Mouse (Mus musculus) embryonic facial prominence, embryonic 15.5 days (tissue): Measurements from ENCODE around the gene Cmtm7. TPM values are rescaled to one million over a fixed set of nuclear protein-coding genes. Genes with fewer than 3 reads are reported as not detected.

ENCODE experiments used
- ATAC-seq: fragments of 200-750 bp; cut with Nextera tagmentation; 2 replicates; pipeline ENCODE4 v1.8.0; 2017; ENCODE audit warnings: low read depth, moderate TSS enrichment; ENCODE audit not compliant: insufficient number of reproducible peaks, low FRiP score, low TSS enrichment
- H3K27ac ChIP-seq: fragments of 300-500 bp; sonication (generic); replicated peaks from 2 replicates; pipeline ENCODE4 v1.5.1; 2015; ENCODE audit warnings: mild to moderate bottlenecking, inconsistent platforms
- H3K27me3 ChIP-seq: fragments of 300-500 bp; sonication (generic); 2 replicates; pipeline ENCODE4 v1.6.1; 2015; ENCODE audit warnings: inconsistent platforms
- H3K36me3 ChIP-seq: fragments of 300-500 bp; sonication (generic); 2 replicates; pipeline ENCODE4 v1.6.1; 2015; ENCODE audit warnings: mild to moderate bottlenecking, inconsistent platforms
- H3K4me1 ChIP-seq: fragments of 300-500 bp; sonication (generic); 2 replicates; pipeline ENCODE4 v1.6.1; 2015; ENCODE audit warnings: inconsistent platforms
- H3K4me2 ChIP-seq: fragments of 300-500 bp; sonication (generic); replicated peaks from 2 replicates; pipeline ENCODE4 v1.6.1; 2015; ENCODE audit warnings: mild to moderate bottlenecking, inconsistent platforms
- H3K4me3 ChIP-seq: fragments of 300-500 bp; sonication (generic); replicated peaks from 2 replicates; pipeline ENCODE4 v1.5.1; 2015; ENCODE audit warnings: mild to moderate bottlenecking, inconsistent platforms
- H3K9ac ChIP-seq: fragments of 300-500 bp; sonication (generic); 2 replicates; pipeline ENCODE4 v1.6.1; 2015; ENCODE audit warnings: inconsistent platforms
- H3K9me3 ChIP-seq: fragments of 300-500 bp; sonication (generic); replicated peaks from 2 replicates; pipeline ENCODE4 v1.6.1; 2016; ENCODE audit warnings: inconsistent platforms
- WGBS: fragments of 180-500 bp; shearing (Covaris S2); methylation state at CpG from one replicate; pipeline ENCODE4 v1.1.7; 2015; 5-methylcytosine and 5-hydroxymethylcytosine counted together
- polyA plus RNA-seq: library from polyadenylated mRNA; unstranded; fragments of >200 nt; fragmentation: Nextera tagmentation; extraction: Ambion mirVana; gene quantifications from 2 replicates; pipeline ENCODE4 v1.2.1, GENCODE M21; 2015

Cmtm7 gene
- polyA plus RNA-seq = 121 and 126 TPM in 2 replicates

DNA sequence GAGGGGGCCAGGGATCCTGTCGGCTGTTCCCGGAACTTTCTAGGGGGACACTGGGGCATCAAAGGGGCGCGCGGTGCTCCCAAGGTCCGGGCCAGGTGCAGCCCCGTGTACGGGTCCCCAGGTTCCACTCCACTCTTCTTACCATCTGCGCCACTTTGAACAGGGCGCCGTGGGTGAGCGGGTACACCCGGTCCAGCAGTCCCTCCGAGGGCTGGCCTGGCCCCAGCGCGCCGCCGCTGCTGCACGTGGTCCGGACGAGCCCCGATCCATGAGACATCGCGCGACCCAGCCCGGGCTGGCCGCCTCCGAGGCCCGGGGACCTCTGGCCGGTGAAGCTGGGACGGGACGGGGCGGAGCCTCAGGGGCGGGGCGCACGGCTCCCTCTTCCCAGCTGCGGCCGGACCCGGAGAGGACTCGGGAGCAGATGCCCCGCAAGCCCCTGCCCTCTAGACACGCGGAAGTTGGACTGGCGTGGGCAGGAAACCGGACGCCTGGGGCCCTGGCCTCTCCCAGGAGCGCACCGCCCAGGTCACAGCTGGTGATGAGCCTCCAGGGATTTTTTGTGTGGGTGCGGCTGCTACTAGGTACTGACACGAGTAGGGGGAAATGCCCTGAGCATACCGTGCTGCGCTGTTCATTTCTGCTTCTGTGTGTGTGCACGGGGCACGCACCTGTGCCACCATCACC, at the start of gene Cmtm7:
Cmtm7 (minus strand) TSS at position 331 of the 687 bp plus-strand sequence.
- Histone ChIP-seq H3K4me2 (peak within 1 kb of the TSS; percentile 86), H3K4me1 (peaks cover 21% of the 10 kb centered on the region), H3K36me3 (no peaks in the 10 kb centered on the region), H3K4me3 (peak within 1 kb of the TSS; percentile 75), H3K9ac (peak within 1 kb of the TSS; percentile 73), H3K9me3 (no peaks in the 10 kb centered on the region), H3K27ac (peak within 1 kb of the TSS; percentile 90), H3K27me3 (no peaks in the 10 kb centered on the region)
- under 1% methylated on average over 52 of the region's 54 CpGs for WGBS
- peak; percentile 86 for ATAC-seq

DNA sequence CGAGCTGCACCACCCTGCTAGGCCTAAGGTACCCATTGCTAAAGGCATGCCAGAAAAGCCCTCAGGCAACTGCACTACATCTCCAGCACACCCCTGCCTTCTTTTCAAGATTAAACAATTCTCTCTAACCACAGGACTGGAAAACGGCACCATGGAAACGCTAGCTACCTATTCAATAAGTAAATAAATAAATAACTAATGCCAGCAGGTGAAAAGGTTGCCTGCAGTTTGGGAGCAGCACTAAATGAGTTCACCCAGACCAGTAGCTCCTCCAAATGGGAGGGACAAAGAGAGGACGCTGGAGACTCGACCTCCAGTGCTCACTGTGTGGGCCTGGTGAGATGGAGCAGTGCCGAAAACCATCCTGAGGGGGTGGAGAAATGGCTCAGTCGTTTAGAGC, 48.7 kb upstream of the Cmtm7 start:
- Histone ChIP-seq H3K27me3 (no peaks in the 10 kb centered on the region), H3K4me2 (no peak overlapping the region), H3K36me3 (no peaks in the 10 kb centered on the region), H3K4me1 (no peaks in the 10 kb centered on the region), H3K4me3 (no peak overlapping the region), H3K9me3 (no peaks in the 10 kb centered on the region), H3K27ac (no peak overlapping the region), H3K9ac (no peak overlapping the region)
- ATAC-seq = no peak
- 35% methylated on average over 7 of the region's 7 CpGs for WGBS

DNA sequence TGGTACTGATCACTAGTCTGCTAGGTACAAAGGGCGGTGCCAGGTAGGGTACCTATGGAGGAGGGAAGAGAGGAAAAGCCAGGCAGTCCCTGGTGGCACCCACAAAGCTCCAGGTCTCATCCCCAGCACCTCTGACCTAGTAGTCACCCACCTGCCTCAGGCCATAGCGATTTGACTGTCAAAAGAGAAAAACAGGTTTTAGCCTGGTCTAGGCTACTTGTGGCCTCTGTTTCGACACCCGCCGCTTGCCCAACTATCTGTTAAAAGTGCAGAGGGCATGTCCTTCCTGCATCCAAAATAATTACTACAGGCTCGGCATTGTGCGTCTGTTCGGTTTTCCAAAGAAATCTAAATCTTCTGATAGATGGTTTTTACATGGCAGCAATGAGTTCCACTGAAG, 48.0 kb upstream of the Cmtm7 start:
- no peak for ATAC-seq
- no peak overlapping the region for H3K4me3 ChIP-seq
- no peaks in the 10 kb centered on the region for H3K36me3 ChIP-seq
- H3K27ac ChIP-seq = no peak overlapping the region
- 78% methylated on average over 8 of the region's 8 CpGs for WGBS
- H3K4me1 ChIP-seq = no peaks in the 10 kb centered on the region
- no peak overlapping the region for H3K9ac ChIP-seq
- H3K27me3 ChIP-seq = no peaks in the 10 kb centered on the region
- no peaks in the 10 kb centered on the region for H3K9me3 ChIP-seq
- no peak overlapping the region for H3K4me2 ChIP-seq

DNA sequence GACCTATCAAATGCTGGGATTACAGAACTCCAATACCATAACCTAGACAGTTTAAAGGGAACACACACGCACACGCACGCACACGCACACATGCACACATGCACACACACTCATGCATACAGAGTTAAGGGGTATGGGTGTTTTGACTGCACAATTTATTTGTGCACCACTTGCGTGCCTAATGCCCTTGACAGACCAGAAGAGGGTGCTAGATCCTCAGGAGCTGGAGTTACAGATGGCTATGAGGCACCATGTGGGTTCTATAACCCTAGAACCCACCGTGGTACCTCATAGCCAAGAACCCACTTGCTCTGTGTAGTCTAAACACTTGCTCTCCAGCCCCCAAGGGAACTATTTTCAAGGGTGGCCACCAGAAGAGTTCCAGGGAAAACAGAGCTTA, 46.7 kb upstream of the Cmtm7 start:
- Histone ChIP-seq H3K9ac (no peak overlapping the region), H3K36me3 (no peaks in the 10 kb centered on the region), H3K4me2 (no peak overlapping the region), H3K4me1 (no peaks in the 10 kb centered on the region), H3K27me3 (no peaks in the 10 kb centered on the region), H3K4me3 (no peak overlapping the region), H3K9me3 (no peaks in the 10 kb centered on the region), H3K27ac (no peak overlapping the region)
- WGBS = 95% methylated on average over 6 of the region's 6 CpGs
- ATAC-seq = no peak

DNA sequence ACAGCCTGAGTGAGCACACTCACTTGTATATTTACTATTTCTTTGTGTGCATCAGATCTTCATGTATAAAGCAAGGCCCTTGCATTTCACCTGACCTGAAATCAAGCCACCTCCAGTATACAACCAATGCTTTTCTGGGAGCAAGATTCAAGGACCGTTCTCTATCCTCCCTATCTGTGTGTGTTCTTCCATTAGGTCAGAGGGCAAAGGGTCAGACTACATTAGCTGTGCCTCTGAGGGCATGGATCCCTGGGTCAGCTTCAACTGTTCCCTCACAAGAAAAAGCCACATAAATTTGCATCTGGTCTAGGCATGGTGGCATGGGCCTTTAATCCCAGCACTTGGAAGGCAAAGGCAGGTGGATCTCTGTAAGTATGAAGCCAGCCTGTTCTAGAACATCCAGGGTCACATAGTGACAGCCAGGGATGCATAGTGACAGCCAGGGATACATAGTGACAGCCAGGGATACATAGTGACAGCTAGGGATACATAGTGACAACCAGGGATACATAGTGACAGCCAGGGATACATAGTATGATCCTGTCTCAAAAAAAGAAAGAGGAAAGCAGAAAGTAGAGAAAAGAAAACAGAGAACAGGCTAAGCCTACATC, 45.7 kb upstream of the Cmtm7 start:
- Histone ChIP-seq H3K9me3 (no peaks in the 10 kb centered on the region), H3K27ac (no peak overlapping the region), H3K4me1 (no peaks in the 10 kb centered on the region), H3K36me3 (no peaks in the 10 kb centered on the region), H3K4me3 (no peak overlapping the region), H3K4me2 (no peak overlapping the region), H3K9ac (no peak overlapping the region), H3K27me3 (no peaks in the 10 kb centered on the region)
- no peak for ATAC-seq
- WGBS = 57% methylated on average over 1 of the region's 1 CpGs

DNA sequence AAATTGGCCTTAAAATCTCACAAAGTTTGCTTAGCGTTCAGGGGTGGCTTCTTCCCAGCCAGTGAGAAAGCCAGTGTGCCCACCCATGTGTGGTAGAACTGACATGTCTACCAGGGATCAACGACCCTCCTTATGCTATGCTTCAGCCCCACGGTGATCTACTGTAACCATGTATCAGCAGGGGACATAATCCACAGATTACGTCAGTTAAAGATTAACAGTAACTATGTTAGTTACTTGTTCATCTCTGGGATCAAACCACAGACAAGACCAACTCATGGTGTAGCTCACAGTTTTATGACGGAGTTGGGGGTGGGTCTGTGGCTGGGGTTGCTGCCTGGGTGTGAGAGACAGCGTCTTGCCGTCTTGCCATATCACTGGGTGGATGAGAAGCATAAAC, 42.5 kb upstream of the Cmtm7 start:
- no peak for ATAC-seq
- Histone ChIP-seq H3K27ac (no peak overlapping the region), H3K36me3 (no peaks in the 10 kb centered on the region), H3K4me1 (no peaks in the 10 kb centered on the region), H3K27me3 (no peaks in the 10 kb centered on the region), H3K9me3 (no peaks in the 10 kb centered on the region), H3K4me2 (no peak overlapping the region), H3K4me3 (no peak overlapping the region), H3K9ac (no peak overlapping the region)
- 91% methylated on average over 7 of the region's 7 CpGs for WGBS

DNA sequence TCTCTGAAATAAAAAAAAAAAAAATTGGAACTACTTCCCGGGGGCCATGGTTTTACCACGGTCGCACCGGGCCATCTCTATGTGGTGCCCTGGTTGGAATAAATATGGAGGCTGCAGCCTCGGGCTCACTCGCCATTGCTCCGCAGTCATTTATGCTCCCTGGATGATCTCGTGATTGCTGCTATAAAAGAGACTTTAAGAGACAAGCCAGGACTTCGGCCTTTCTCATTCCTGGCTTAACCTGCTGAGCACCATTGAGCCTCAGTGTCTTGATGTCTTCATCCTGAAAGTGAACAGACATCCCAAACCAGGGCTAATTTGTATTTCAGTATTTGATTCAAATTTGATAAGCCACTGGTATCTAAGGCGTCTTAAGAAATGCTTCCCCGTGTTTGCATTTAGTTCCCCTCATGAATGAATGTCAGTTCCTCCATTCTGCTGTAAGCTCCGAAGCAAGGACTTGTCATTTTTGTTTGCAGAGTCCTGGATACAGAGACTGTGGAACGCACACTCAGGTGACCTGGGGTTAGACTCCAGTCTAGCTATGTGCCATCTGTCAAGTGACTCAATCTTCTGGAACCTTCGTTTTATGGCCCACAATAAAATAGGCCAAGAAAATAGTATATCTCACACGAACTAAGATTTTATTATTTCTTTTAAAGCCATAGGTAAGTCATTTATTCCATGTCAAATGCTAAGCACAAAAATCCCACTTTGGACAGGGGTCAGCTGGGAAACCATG, 40.1 kb upstream of the Cmtm7 start:
- no peak overlapping the region for H3K27ac ChIP-seq
- no peak for ATAC-seq
- no peak overlapping the region for H3K9ac ChIP-seq
- 90% methylated on average over 15 of the region's 15 CpGs for WGBS
- no peak overlapping the region for H3K4me2 ChIP-seq
- H3K9me3 ChIP-seq = no peaks in the 10 kb centered on the region
- H3K36me3 ChIP-seq = no peaks in the 10 kb centered on the region
- no peak overlapping the region for H3K4me3 ChIP-seq
- H3K4me1 ChIP-seq = no peaks in the 10 kb centered on the region
- H3K27me3 ChIP-seq = no peaks in the 10 kb centered on the region

DNA sequence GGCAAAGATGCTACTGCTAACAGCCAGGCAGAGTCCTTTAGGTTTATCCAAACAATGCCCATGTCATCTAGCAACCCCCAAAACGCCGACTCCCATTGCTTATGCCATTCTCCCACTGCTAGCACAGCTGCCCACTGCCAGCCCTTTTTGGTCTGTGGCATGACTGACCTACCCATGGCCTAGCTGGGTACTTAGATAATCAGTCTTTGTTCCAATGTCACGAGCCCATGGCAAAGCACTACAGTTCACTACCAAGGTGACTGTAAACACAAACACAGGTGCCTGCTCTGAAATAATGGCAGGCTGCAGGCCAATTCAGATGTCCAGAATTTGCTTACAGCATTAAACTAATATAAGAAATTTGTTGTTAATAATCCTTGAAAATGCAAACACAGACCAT, 37.3 kb upstream of the Cmtm7 start:
- WGBS = 71% methylated on average over 3 of the region's 3 CpGs
- no peak for ATAC-seq
- H3K9me3 ChIP-seq = no peaks in the 10 kb centered on the region

DNA sequence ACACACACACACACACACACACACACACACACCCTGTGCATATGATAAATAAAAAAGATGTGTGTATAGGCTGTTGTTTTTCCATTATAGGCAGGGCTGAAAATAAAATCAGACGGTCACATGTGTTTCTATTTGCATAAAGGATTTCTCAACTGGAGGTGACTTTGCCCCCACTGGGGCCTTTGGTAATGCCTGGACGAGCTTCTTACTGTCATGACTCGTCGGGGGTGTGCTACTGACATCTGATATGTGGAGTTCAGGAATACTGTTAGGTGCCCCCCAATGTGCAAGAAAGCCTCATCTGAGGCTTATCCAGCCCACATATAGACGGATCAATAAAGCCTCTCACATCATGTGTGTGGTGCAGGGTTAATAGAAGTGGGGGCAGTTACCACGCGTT, 35.4 kb upstream of the Cmtm7 start:
- WGBS = 50% methylated on average over 7 of the region's 7 CpGs
- Histone ChIP-seq H3K9me3 (no peaks in the 10 kb centered on the region), H3K27ac (no peak overlapping the region), H3K4me1 (no peaks in the 10 kb centered on the region), H3K9ac (no peak overlapping the region), H3K4me3 (no peak overlapping the region), H3K27me3 (no peaks in the 10 kb centered on the region), H3K36me3 (no peaks in the 10 kb centered on the region), H3K4me2 (no peak overlapping the region)
- ATAC-seq = no peak

More for the DNA sequence above, 37.3 kb upstream of the Cmtm7 start:
- Histone ChIP-seq H3K4me3 (no peak overlapping the region), H3K27ac (no peak overlapping the region), H3K27me3 (no peaks in the 10 kb centered on the region), H3K9ac (no peak overlapping the region), H3K4me2 (no peak overlapping the region), H3K36me3 (no peaks in the 10 kb centered on the region), H3K4me1 (no peaks in the 10 kb centered on the region)

DNA sequence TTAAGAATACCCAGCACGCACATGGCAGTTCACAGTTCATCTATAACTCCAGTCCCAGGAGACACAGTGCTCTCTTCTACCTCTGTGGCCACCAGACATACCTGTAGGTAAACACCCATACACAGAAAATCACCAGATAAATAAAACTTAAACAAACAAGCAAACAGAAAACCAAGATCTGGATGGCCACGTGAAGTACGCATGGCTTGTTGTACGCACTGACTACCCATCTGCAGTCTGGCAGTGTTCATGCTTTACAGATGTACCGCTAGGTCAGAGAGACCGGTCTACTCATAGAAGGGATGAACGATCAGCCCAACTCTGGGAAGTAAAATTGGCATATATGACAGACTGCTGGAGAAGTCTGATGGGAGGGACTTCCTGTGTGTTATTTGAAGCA, 34.5 kb upstream of the Cmtm7 start:
- Histone ChIP-seq H3K9me3 (no peaks in the 10 kb centered on the region), H3K9ac (no peak overlapping the region), H3K36me3 (no peaks in the 10 kb centered on the region), H3K4me2 (no peak overlapping the region), H3K27me3 (no peaks in the 10 kb centered on the region), H3K4me1 (no peaks in the 10 kb centered on the region), H3K27ac (no peak overlapping the region), H3K4me3 (no peak overlapping the region)
- ATAC-seq = no peak
- WGBS = 95% methylated on average over 7 of the region's 7 CpGs

DNA sequence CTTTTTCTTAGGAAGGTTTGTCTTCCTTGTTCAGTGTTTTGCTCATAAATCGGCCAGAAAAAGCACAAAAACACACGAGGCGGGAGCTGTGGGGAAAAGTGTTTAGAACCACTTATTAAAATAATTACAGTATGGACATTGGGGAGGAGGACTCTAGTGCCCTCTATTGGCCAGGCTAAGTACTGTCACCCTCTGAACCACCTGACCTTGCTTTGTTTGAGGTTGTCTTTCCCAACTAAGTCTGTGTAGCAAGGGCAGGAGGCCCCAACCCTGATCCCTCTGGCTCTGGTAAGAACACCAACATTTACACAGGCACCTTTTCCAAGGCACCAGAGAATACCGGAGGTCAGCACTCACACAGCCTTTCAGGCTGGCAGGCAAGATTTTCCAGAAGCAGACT, 33.7 kb upstream of the Cmtm7 start:
- no peak for ATAC-seq
- Histone ChIP-seq H3K27ac (no peak overlapping the region), H3K4me3 (no peak overlapping the region), H3K27me3 (no peaks in the 10 kb centered on the region), H3K4me1 (no peaks in the 10 kb centered on the region), H3K9me3 (no peaks in the 10 kb centered on the region), H3K9ac (no peak overlapping the region), H3K36me3 (no peaks in the 10 kb centered on the region), H3K4me2 (no peak overlapping the region)
- 60% methylated on average over 4 of the region's 4 CpGs for WGBS
